Mouse (Mus musculus): ENCODE results near the gene Slc6a21. TPM values are rescaled to one million over a fixed set of nuclear protein-coding genes. Genes with fewer than 3 reads are reported as not detected.
A peak's percentile ranks its signal among the peaks of the same experiment; 100 is the strongest.

Slc6a21 gene
- total and polyA plus RNA-seq, 3 experiments: not detected

- Histone ChIP-seq H3K9ac (ENCODE audit: insufficient read depth, low read depth) (no peak overlapping the region), H3K27me3 (replicated peaks) (no peaks in the 10 kb centered on the region), H3K4me3 (replicated peaks in 1 of 3; ENCODE audit: low read depth in 2 of 3, low read length in 2 of 3, poor library complexity in 1 of 3) (peak overlapping the region in 2 of 3 experiments; percentile 16 to 57), H3K9me3 (replicated peaks; ENCODE audit: low read length) (peaks cover 3% of the 10 kb centered on the region), H3K27ac (ENCODE audit: insufficient read depth, low read depth) (0 out of 2 replicates have a peak overlapping the region, but pooled peaks have one; percentile 4), H3K36me3 (replicated peaks in 1 of 2; ENCODE audit: control insufficient read depth in 1 of 2, insufficient read depth in 1 of 2, low read length in 1 of 2) (peaks cover 35 to 60% of the 10 kb centered on the region in 2 experiments), H3K4me1 (ENCODE audit: control insufficient read depth in 1 of 2, insufficient read depth in 2 of 2) (peaks cover 22 to 69% of the 10 kb centered on the region in 2 experiments), H3K4me2 (ENCODE audit: insufficient read depth, low read depth, poor library complexity, severe bottlenecking) (no peak overlapping the region), H3K79me2 (replicated peaks; ENCODE audit: control insufficient read depth, extremely low read depth, insufficient read depth, poor library complexity, severe bottlenecking) (peaks cover 2% of the 10 kb centered on the region; the same call in 1 of the 2 replicates)
- TF ChIP-seq MXI1 (IDR thresholded peaks at IDR 0.05; ENCODE audit: low read depth, low read length) (no peak), CTCF (conservative IDR thresholded peaks at IDR 0.05 in 1 of 2, IDR thresholded peaks at IDR 0.05 in 1 of 2; ENCODE audit: low read depth in 2 of 2, low read length in 2 of 2) (no peak), CHD2 (IDR thresholded peaks at IDR 0.05; ENCODE audit: low read length) (no peak), CHD1 (IDR thresholded peaks at IDR 0.05; ENCODE audit: low read depth, low read length) (no peak), RAD21 (IDR thresholded peaks at IDR 0.05; ENCODE audit: low read depth, low read length) (no peak), ELF1 (IDR thresholded peaks at IDR 0.05; ENCODE audit: low read depth, low read length) (no peak), ZNF384 (IDR thresholded peaks at IDR 0.05; ENCODE audit: low read depth, low read length) (no peak), NELFE (IDR thresholded peaks at IDR 0.05; ENCODE audit: low read depth, low read length) (no peak), MAFK (IDR thresholded peaks at IDR 0.05; ENCODE audit: insufficient replicate concordance, low read length) (no peak), IRF4 (IDR thresholded peaks at IDR 0.05; ENCODE audit: low read depth, low read length) (no peak), ZKSCAN1 (IDR thresholded peaks at IDR 0.05; ENCODE audit: borderline replicate concordance, low read depth, low read length) (no peak)
- in situ Hi-C loops (cut with MboI; ENCODE audit: low pct_ligation_motif_present, low pct_unique_long_range_greater_than_20kb, low sequenced_read_pairs): loop anchor here (5.0 kb wide), 1 partner anchor 37 kb away; no protein-coding TSS in a partner anchor
- dilution Hi-C loops (cut with MboI; ENCODE audit: extremely low pct_ligation_motif_present, extremely low pct_unique_long_range_greater_than_20kb, low sequenced_read_pairs): no loop called here
- no peak for DNase-seq (ENCODE audit: extremely low read depth)
These were observed 41.6 kb upstream of the Slc6a21 start for GRCm38 (mm10) chr7:45235656-45236180.

- Histone ChIP-seq H3K27me3 (replicated peaks) (no peaks in the 10 kb centered on the region), H3K4me2 (ENCODE audit: insufficient read depth, low read depth, poor library complexity, severe bottlenecking) (peak overlapping the region; percentile 73), H3K79me2 (replicated peaks; ENCODE audit: control insufficient read depth, extremely low read depth, insufficient read depth, poor library complexity, severe bottlenecking) (peaks cover 2% of the 10 kb centered on the region; the same call in 1 of the 2 replicates), H3K9ac (ENCODE audit: insufficient read depth, low read depth) (peak overlapping the region; percentile 98), H3K36me3 (replicated peaks in 1 of 2; ENCODE audit: control insufficient read depth in 1 of 2, insufficient read depth in 1 of 2, low read length in 1 of 2) (peaks cover 29 to 38% of the 10 kb centered on the region in 2 experiments), H3K27ac (ENCODE audit: insufficient read depth, low read depth) (peak overlapping the region; percentile 96), H3K4me1 (ENCODE audit: control insufficient read depth in 1 of 2, insufficient read depth in 2 of 2) (peaks cover 29 to 58% of the 10 kb centered on the region in 2 experiments), H3K4me3 (replicated peaks in 1 of 3; ENCODE audit: low read depth in 2 of 3, low read length in 2 of 3, poor library complexity in 1 of 3) (peak overlapping the region; percentile 57 to 91 (median 81)), H3K9me3 (replicated peaks; ENCODE audit: low read length) (peaks cover 7% of the 10 kb centered on the region)
- TF ChIP-seq ETS1 (conservative IDR thresholded peaks at IDR 0.05; ENCODE audit: low read depth, low read length) (no peak), CHD2 (IDR thresholded peaks at IDR 0.05; ENCODE audit: low read length) (0 out of 2 replicates have a peak, but pooled peaks have one; percentile 4), MYC (IDR thresholded peaks at IDR 0.05; ENCODE audit: low read depth, low read length) (0 out of 2 replicates have a peak, but pooled peaks have one; percentile 46), SIN3A (IDR thresholded peaks at IDR 0.05; ENCODE audit: low read length) (peak; percentile 69; the same call in 1 of the 2 replicates), POLR2A (IDR thresholded peaks at IDR 0.05; ENCODE audit: low read depth, low read length) (no peak; the same call in 1 of the 2 replicates), BHLHE40 (IDR thresholded peaks at IDR 0.05; ENCODE audit: low read depth, low read length) (0 out of 2 replicates have a peak, but pooled peaks have one; percentile 5), CHD1 (IDR thresholded peaks at IDR 0.05; ENCODE audit: low read depth, low read length) (0 out of 2 replicates have a peak, but pooled peaks have one; percentile 60), IRF4 (IDR thresholded peaks at IDR 0.05; ENCODE audit: low read depth, low read length) (peak; percentile 22; the same call in 1 of the 2 replicates), RCOR1 (conservative IDR thresholded peaks at IDR 0.05; ENCODE audit: low read depth, low read length) (no peak), MXI1 (IDR thresholded peaks at IDR 0.05; ENCODE audit: low read depth, low read length) (peak; percentile 60; the same call in 1 of the 2 replicates), USF1 (IDR thresholded peaks at IDR 0.05; ENCODE audit: low read depth, low read length) (no peak), ELF1 (IDR thresholded peaks at IDR 0.05; ENCODE audit: low read depth, low read length) (peak; percentile 34; the same call in 1 of the 2 replicates), POLR2AphosphoS2 (IDR thresholded peaks at IDR 0.05; ENCODE audit: low read depth, low read length) (peak; percentile 9), MAFK (IDR thresholded peaks at IDR 0.05; ENCODE audit: insufficient replicate concordance, low read length) (0 out of 2 replicates have a peak, but pooled peaks have one; percentile 36)
- in situ Hi-C loops (cut with MboI; ENCODE audit: low pct_ligation_motif_present, low pct_unique_long_range_greater_than_20kb, low sequenced_read_pairs) (loop anchor here (5.0 kb wide), 1 partner anchor 34 kb away; no protein-coding TSS in a partner anchor), dilution Hi-C loops (cut with MboI; ENCODE audit: extremely low pct_ligation_motif_present, extremely low pct_unique_long_range_greater_than_20kb, low sequenced_read_pairs) (no loop called here)
- DNase-seq (ENCODE audit: extremely low read depth): peak; percentile 69
These were observed 39.3 kb upstream of the Slc6a21 start for GRCm38 (mm10) chr7:45237747-45238699.
